Mouse (Mus musculus) heart, postnatal 0 days (tissue): ENCODE results near the gene Nfix.

ENCODE experiments used
- CTCF ChIP-seq: IDR thresholded peaks from 2 replicates; pipeline ENCODE4 v1.5.1; 2016; ENCODE audit warnings: antibody characterized with exemption, control low read depth, low read depth
- EP300 ChIP-seq: IDR thresholded peaks from 2 replicates; pipeline ENCODE4 v1.6.1; 2016; ENCODE audit warnings: antibody characterized with exemption, low read depth

DNA sequence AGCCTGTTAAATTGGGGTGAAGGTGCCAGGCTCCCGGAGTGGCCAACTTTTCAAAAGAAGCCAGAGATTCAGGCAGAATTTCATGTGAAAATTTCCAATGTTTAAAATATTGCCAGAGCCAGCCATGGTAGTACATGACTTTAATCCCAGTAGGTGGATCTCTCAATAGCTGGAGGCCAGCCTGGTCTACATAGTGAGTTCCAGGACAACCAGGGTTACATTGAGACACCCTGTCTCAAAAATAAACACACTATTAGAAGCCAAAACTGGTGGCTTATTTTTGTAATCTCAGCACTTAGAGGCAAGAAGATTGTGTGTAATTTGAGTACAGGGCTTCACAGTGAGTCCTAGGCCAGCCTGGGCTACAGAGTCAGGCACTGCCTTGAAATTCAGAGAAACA, 90.2 kb downstream of the Nfix start:
- TF ChIP-seq CTCF, result no peak
- TF ChIP-seq EP300, result no peak
